Mouse (Mus musculus) spleen, embryonic (tissue): ENCODE results near the gene Rgs16.

ENCODE experiments used
- CTCF ChIA-PET: fragments of 350-600 bp; sonication (Branson Sonifier 250); formaldehyde crosslinking; loops from one replicate; lab custom pipeline; 2022; lab: Charles Lee

The Rgs16 gene

GRCm38 (mm10) chr1:153720935-153721334 lies 19.2 kb upstream of the Rgs16 start:
- CTCF ChIA-PET: interaction anchor here (0.6 kb wide), 1 partner anchor 25 kb away, joined by 8 read pairs; no protein-coding TSS in a partner anchor

- CTCF ChIA-PET: no interaction called here
These were observed 18.4 kb upstream of the Rgs16 start for GRCm38 (mm10) chr1:153721565-153722310.

GRCm38 (mm10) chr1:153723426-153723825 lies 16.7 kb upstream of the Rgs16 start:
- CTCF ChIA-PET: no interaction called here

- CTCF ChIA-PET: no interaction called here
These were observed 13.5 kb upstream of the Rgs16 start for GRCm38 (mm10) chr1:153726636-153727035.

- CTCF ChIA-PET: no interaction called here
These were observed 10.3 kb upstream of the Rgs16 start for GRCm38 (mm10) chr1:153729806-153730205.

GRCm38 (mm10) chr1:153730671-153731070 lies 9.5 kb upstream of the Rgs16 start:
- CTCF ChIA-PET: no interaction called here

- CTCF ChIA-PET: no interaction called here
These were observed 7.0 kb upstream of the Rgs16 start for GRCm38 (mm10) chr1:153733181-153733580.

- CTCF ChIA-PET: interaction anchor here (0.7 kb wide), 1 partner anchor 17 kb away, joined by 9 read pairs; no protein-coding TSS in a partner anchor
These were observed 5.3 kb upstream of the Rgs16 start for GRCm38 (mm10) chr1:153734866-153735265.

- CTCF ChIA-PET: interaction anchor here (0.6 kb wide), 1 partner anchor 105 kb away, joined by 4 read pairs; no protein-coding TSS in a partner anchor
These were observed 4.1 kb upstream of the Rgs16 start for GRCm38 (mm10) chr1:153736096-153736495.

- CTCF ChIA-PET: no interaction called here
These were observed 2.8 kb upstream of the Rgs16 start for GRCm38 (mm10) chr1:153737101-153738085.

GRCm38 (mm10) chr1:153739437-153740015 lies 623 bp upstream of the Rgs16 start:
- CTCF ChIA-PET: interaction anchor here (0.7 kb wide), 1 partner anchor 1881 kb away, joined by 5 read pairs; no protein-coding TSS in a partner anchor

GRCm38 (mm10) chr1:153740775-153741400 lies 739 bp downstream of the Rgs16 start:
- CTCF ChIA-PET: no interaction called here

- CTCF ChIA-PET: interaction anchor here (0.6 kb wide), 1 partner anchor 188 kb away, joined by 9 read pairs; no protein-coding TSS in a partner anchor
These were observed 1.6 kb downstream of the Rgs16 start for GRCm38 (mm10) chr1:153741551-153742316.

- CTCF ChIA-PET: interaction anchor here (0.5 to 0.7 kb wide), 2 partner anchors 38 to 188 kb away, joined by 3 read pairs; no protein-coding TSS in a partner anchor
These were observed 2.4 kb downstream of the Rgs16 start for GRCm38 (mm10) chr1:153742374-153743155.

- CTCF ChIA-PET: interaction anchor here (0.6 kb wide), 1 partner anchor 1434 kb away, joined by 5 read pairs; no protein-coding TSS in a partner anchor
These were observed 6.0 kb downstream of the Rgs16 start for GRCm38 (mm10) chr1:153746119-153746670.

- CTCF ChIA-PET: interaction anchor here (0.6 to 0.9 kb wide), 2 partner anchors 151 to 189 kb away, joined by 3 to 5 read pairs; no protein-coding TSS in a partner anchor
These were observed 6.6 kb downstream of the Rgs16 start for GRCm38 (mm10) chr1:153746728-153747127.

- CTCF ChIA-PET: no interaction called here
These were observed 7.8 kb downstream of the Rgs16 start for GRCm38 (mm10) chr1:153747861-153748530.

- CTCF ChIA-PET: interaction anchor here (0.5 kb wide), 1 partner anchor 581 kb away, joined by 10 read pairs; no protein-coding TSS in a partner anchor
These were observed 8.4 kb downstream of the Rgs16 start for GRCm38 (mm10) chr1:153748549-153748948.
